Mouse (Mus musculus) kidney, embryonic 16.5 days (tissue): ENCODE data around the gene Grk6. TPM values are rescaled to one million over a fixed set of nuclear protein-coding genes. Genes with fewer than 3 reads are reported as not detected.
A peak's percentile ranks its signal among the peaks of the same experiment; 100 is the strongest.

ENCODE experiments used
- ATAC-seq: fragments of 200-750 bp; cut with Nextera tagmentation; 2 replicates; pipeline ENCODE4 v1.8.0; 2017; ENCODE audit warnings: moderate TSS enrichment; ENCODE audit not compliant: low FRiP score, low TSS enrichment
- H3K27ac ChIP-seq: fragments of 300-500 bp; sonication (generic); 2 replicates; pipeline ENCODE4 v1.5.1; 2014; ENCODE audit warnings: low read length
- H3K27me3 ChIP-seq: fragments of 300-500 bp; sonication (generic); 2 replicates; pipeline ENCODE4 v1.6.1; 2014; ENCODE audit warnings: low read length, control low read depth, mixed read lengths; ENCODE audit not compliant: insufficient read depth
- H3K36me3 ChIP-seq: fragments of 300-500 bp; sonication (generic); 2 replicates; pipeline ENCODE4 v1.6.1; 2014; ENCODE audit warnings: low read length, control low read depth, mixed read lengths; ENCODE audit not compliant: insufficient read depth
- H3K4me1 ChIP-seq: fragments of 300-500 bp; sonication (generic); 2 replicates; pipeline ENCODE4 v1.6.1; 2014; ENCODE audit warnings: low read length, control low read depth, mixed read lengths; ENCODE audit not compliant: insufficient read depth
- H3K4me2 ChIP-seq: fragments of 300-500 bp; sonication (generic); replicated peaks from 2 replicates; pipeline ENCODE4 v1.6.1; 2014; ENCODE audit warnings: low read depth, low read length
- H3K4me3 ChIP-seq: fragments of 300-500 bp; sonication (generic); 2 replicates; pipeline ENCODE4 v1.5.1; 2014; ENCODE audit warnings: mild to moderate bottlenecking, low read length
- H3K9ac ChIP-seq: fragments of 300-500 bp; sonication (generic); replicated peaks from 2 replicates; pipeline ENCODE4 v1.6.1; 2014; ENCODE audit warnings: low read length
- H3K9me3 ChIP-seq: fragments of 300-500 bp; sonication (generic); 2 replicates; pipeline ENCODE4 v1.6.1; 2016; ENCODE audit warnings: low read length, control low read depth
- WGBS: fragments of 180-500 bp; shearing (Covaris S2); extraction: QIAGEN DNeasy Blood & Tissue Kit; methylation state at CpG from one replicate; pipeline ENCODE4 v1.1.7; 2014; 5-methylcytosine and 5-hydroxymethylcytosine counted together
- polyA plus RNA-seq: library from polyadenylated mRNA; unstranded; fragments of >200 nt; fragmentation: Nextera tagmentation; extraction: Ambion mirVana; gene quantifications from 2 replicates; pipeline ENCODE4 v1.2.1, GENCODE M21; 2015

Grk6 gene
- polyA plus RNA-seq, 1 experiment from 2014 or later = 25.6 TPM

GRCm38 (mm10) chr13:55462965-55463364, 18.1 kb downstream of the Grk6 start:
- Histone ChIP-seq H3K4me1 (peaks cover 17% of the 10 kb centered on the region), H3K27me3 (no peaks in the 10 kb centered on the region), H3K4me2 (no peak overlapping the region), H3K4me3 (no peak overlapping the region), H3K27ac (no peak overlapping the region), H3K9ac (no peak overlapping the region), H3K36me3 (peaks cover 25% of the 10 kb centered on the region), H3K9me3 (no peaks in the 10 kb centered on the region)
- WGBS = 40% methylated on average over 2 of the region's 2 CpGs
- ATAC-seq = no peak

GRCm38 (mm10) chr13:55463399-55464026, 18.6 kb downstream of the Grk6 start:
- H3K9ac ChIP-seq = peak overlapping the region; percentile 77

GRCm38 (mm10) chr13:55464027-55464884, 19.4 kb downstream of the Grk6 start, which contains the start of gene Prr7:
Prr7 (plus strand) TSS chr13:55464267.
- Histone ChIP-seq H3K27ac (peak within 1 kb of the TSS; percentile 55; the same call in 1 of the 2 replicates), H3K9me3 (no peaks in the 10 kb centered on the region), H3K9ac (peak within 1 kb of the TSS; percentile 77), H3K36me3 (peaks cover 17% of the 10 kb centered on the region), H3K4me1 (peaks cover 17% of the 10 kb centered on the region), H3K4me2 (peak within 1 kb of the TSS; percentile 98), H3K4me3 (peak within 1 kb of the TSS; percentile 69), H3K27me3 (no peaks in the 10 kb centered on the region)
- WGBS = under 1% methylated on average over 69 of the region's 84 CpGs
- ATAC-seq = peak; percentile 62

More at GRCm38 (mm10) chr13:55463399-55464026, 18.6 kb downstream of the Grk6 start:
- Histone ChIP-seq H3K27ac (no peak overlapping the region), H3K4me3 (peak overlapping the region; percentile 69), H3K27me3 (no peaks in the 10 kb centered on the region), H3K9me3 (no peaks in the 10 kb centered on the region), H3K36me3 (peaks cover 24% of the 10 kb centered on the region), H3K4me2 (peak overlapping the region; percentile 98), H3K4me1 (peaks cover 17% of the 10 kb centered on the region)
- peak; percentile 3; the same call in 1 of the 2 replicates for ATAC-seq
- WGBS = 5% methylated on average over 14 of the region's 14 CpGs

GRCm38 (mm10) chr13:55465184-55465583, 20.3 kb downstream of the Grk6 start:
- peak overlapping the region; percentile 77 for H3K9ac ChIP-seq
- H3K27ac ChIP-seq = no peak overlapping the region
- H3K4me1 ChIP-seq = peaks cover 17% of the 10 kb centered on the region
- H3K9me3 ChIP-seq = no peaks in the 10 kb centered on the region
- peak overlapping the region; percentile 98 for H3K4me2 ChIP-seq
- no peak for ATAC-seq
- H3K27me3 ChIP-seq = no peaks in the 10 kb centered on the region
- 32% methylated on average over 3 of the region's 3 CpGs for WGBS
- peaks cover 7% of the 10 kb centered on the region for H3K36me3 ChIP-seq
- H3K4me3 ChIP-seq = peak overlapping the region; percentile 69; the same call in 1 of the 2 replicates

- 80% methylated on average over 5 of the region's 5 CpGs for WGBS
- Histone ChIP-seq H3K4me1 (peaks cover 20% of the 10 kb centered on the region), H3K36me3 (0 out of 2 replicates have a peak, but pooled peaks cover 2% of the 10 kb centered on the region), H3K4me3 (no peak overlapping the region), H3K9me3 (no peaks in the 10 kb centered on the region), H3K9ac (no peak overlapping the region), H3K4me2 (no peak overlapping the region), H3K27ac (no peak overlapping the region), H3K27me3 (no peaks in the 10 kb centered on the region)
- ATAC-seq = no peak
Measured at GRCm38 (mm10) chr13:55465830-55466440, 21.1 kb downstream of the Grk6 start.

GRCm38 (mm10) chr13:55468851-55469560, 24.1 kb downstream of the Grk6 start:
- H3K27me3 ChIP-seq = no peaks in the 10 kb centered on the region
- H3K9me3 ChIP-seq = no peaks in the 10 kb centered on the region
- 50% methylated on average over 13 of the region's 13 CpGs for WGBS
- H3K4me2 ChIP-seq = no peak overlapping the region
- H3K27ac ChIP-seq = no peak overlapping the region
- H3K4me1 ChIP-seq = peaks cover 36% of the 10 kb centered on the region
- H3K9ac ChIP-seq = no peak overlapping the region
- no peak overlapping the region for H3K4me3 ChIP-seq
- H3K36me3 ChIP-seq = peaks cover 1% of the 10 kb centered on the region; the same call in 1 of the 2 replicates
- ATAC-seq = no peak

GRCm38 (mm10) chr13:55470372-55470771, 25.5 kb downstream of the Grk6 start:
- H3K9ac ChIP-seq = no peak overlapping the region
- no peak for ATAC-seq
- no peaks in the 10 kb centered on the region for H3K9me3 ChIP-seq
- H3K27me3 ChIP-seq = no peaks in the 10 kb centered on the region
- peaks cover 25% of the 10 kb centered on the region for H3K4me1 ChIP-seq
- no peak overlapping the region for H3K27ac ChIP-seq
- H3K36me3 ChIP-seq = peaks cover 14% of the 10 kb centered on the region; the same call in 1 of the 2 replicates
- no peak overlapping the region for H3K4me3 ChIP-seq
- 77% methylated on average over 9 of the region's 9 CpGs for WGBS
- H3K4me2 ChIP-seq = no peak overlapping the region

GRCm38 (mm10) chr13:55471156-55471818, 26.4 kb downstream of the Grk6 start:
- no peaks in the 10 kb centered on the region for H3K9me3 ChIP-seq
- H3K4me3 ChIP-seq = peak overlapping the region; percentile 63
- no peaks in the 10 kb centered on the region for H3K27me3 ChIP-seq
- H3K36me3 ChIP-seq = peaks cover 23% of the 10 kb centered on the region
- peak; percentile 69 for ATAC-seq
- WGBS = 1% methylated on average over 53 of the region's 54 CpGs
- H3K9ac ChIP-seq = peak overlapping the region; percentile 78
- peak overlapping the region; percentile 100 for H3K4me2 ChIP-seq
- peak overlapping the region; percentile 44; the same call in 1 of the 2 replicates for H3K27ac ChIP-seq
- peaks cover 25% of the 10 kb centered on the region for H3K4me1 ChIP-seq

- ATAC-seq = peak; percentile 39; the same call in 1 of the 2 replicates
Measured at GRCm38 (mm10) chr13:55471819-55472131, 26.9 kb downstream of the Grk6 start.

More at GRCm38 (mm10) chr13:55471819-55472131, 26.9 kb downstream of the Grk6 start:
- peak overlapping the region; percentile 44; the same call in 1 of the 2 replicates for H3K27ac ChIP-seq
- peaks cover 28% of the 10 kb centered on the region for H3K36me3 ChIP-seq
- no peaks in the 10 kb centered on the region for H3K9me3 ChIP-seq
- peak overlapping the region; percentile 63 for H3K4me3 ChIP-seq
- H3K4me2 ChIP-seq = peak overlapping the region; percentile 100
- no peaks in the 10 kb centered on the region for H3K27me3 ChIP-seq
- under 1% methylated on average over 28 of the region's 31 CpGs for WGBS
- peaks cover 25% of the 10 kb centered on the region for H3K4me1 ChIP-seq
- H3K9ac ChIP-seq = peak overlapping the region; percentile 78
